Mouse (Mus musculus) thymus, postnatal 0 days (tissue): Measurements from ENCODE around the gene Hdac10. TPM values are rescaled to one million over a fixed set of nuclear protein-coding genes. Genes with fewer than 3 reads are reported as not detected.
A peak's percentile ranks its signal among the peaks of the same experiment; 100 is the strongest.

Source experiments
- DNase-seq: peaks from one replicate; pipeline ENCODE4 v3.0.0-alpha.2; 2015; ENCODE audit warnings: low spot score
- microRNA-seq: library from miRNA; unstranded; fragments of <30 nt; microRNA quantifications from one replicate; pipeline ENCODE4, GENCODE M21; 2016; ENCODE audit warnings: borderline number of aligned reads
- polyA plus RNA-seq: library from polyadenylated mRNA; unstranded; fragments of >200 nt; fragmentation: Nextera tagmentation; extraction: Ambion mirVana; gene quantifications from 2 replicates; pipeline ENCODE4 v1.2.1, GENCODE M21; 2015

The Hdac10 gene
- polyA plus RNA-seq, 1 experiment from 2014 or later, result 17.7 TPM

GRCm38 (mm10) chr15:89075478-89076147, 52.9 kb downstream of the Hdac10 start:
- DNase-seq, result peak; percentile 90

GRCm38 (mm10) chr15:89074613-89075477, 53.7 kb downstream of the Hdac10 start, which contains the start of gene Trabd:
TSS of gene Trabd (plus strand) at chr15:89075124.
- DNase-seq, result peak; percentile 17

DNA sequence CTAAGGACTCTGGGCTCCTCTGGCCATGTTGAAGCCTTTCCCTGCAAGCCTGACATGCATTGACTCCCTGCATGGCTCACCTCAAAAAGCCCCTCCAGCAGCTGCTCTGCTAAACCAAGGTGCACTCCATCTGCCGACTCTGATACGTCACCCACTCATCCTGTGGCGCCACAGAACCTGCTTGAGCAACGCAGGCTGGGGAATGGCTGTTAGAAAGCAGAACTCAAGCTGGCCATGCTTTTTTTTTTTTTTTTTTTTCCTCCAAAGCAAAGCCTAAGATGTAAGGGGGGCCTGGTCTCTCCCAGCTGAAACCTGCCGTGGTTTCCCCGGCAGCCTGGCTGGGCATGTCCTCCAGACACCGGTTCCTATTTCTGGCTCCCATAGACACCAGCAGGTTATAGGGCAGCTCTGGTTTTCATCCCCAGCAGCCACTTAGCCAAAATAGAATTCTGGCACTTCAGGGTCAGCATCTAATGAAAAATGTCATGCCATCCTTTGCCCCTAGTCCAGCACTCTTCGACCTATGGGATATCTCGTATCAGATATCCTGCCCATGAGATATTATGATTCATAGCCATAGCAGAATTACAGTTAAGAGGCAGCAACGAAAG, 54.4 kb downstream of the Hdac10 start:
- no peak for DNase-seq

Small RNA genes lying within 50 kb of the gene (microRNA-seq; reads per million reads assigned to microRNA genes)
- not detected for gene Mir7118

Other genes with a start within 250 kb of the Hdac10 start
- gene Ttll8, start 174.3 kb downstream of the Hdac10 start, polyA plus RNA-seq, result not detected in 2 replicates
- gene Mlc1, start 149.7 kb downstream of the Hdac10 start, polyA plus RNA-seq, result 0.08 TPM in 1 of 2 replicates, not detected in the other
- 0.22 TPM in 1 of 2 replicates, not detected in the other for gene Mov10l1, start 145.8 kb downstream of the Hdac10 start, polyA plus RNA-seq
- 0.04 and 0.06 TPM in 2 replicates for gene Panx2, start 69.0 kb downstream of the Hdac10 start, polyA plus RNA-seq
- 40.1 and 42.2 TPM in 2 replicates for gene Trabd, start 53.6 kb downstream of the Hdac10 start, polyA plus RNA-seq
- gene Selenoo, start 39.6 kb downstream of the Hdac10 start, polyA plus RNA-seq, result 17.1 and 18.1 TPM in 2 replicates
- 9.8 and 12.5 TPM in 2 replicates for gene Tubgcp6, start 5.6 kb downstream of the Hdac10 start, polyA plus RNA-seq
- 1.2 TPM in 2 replicates for gene Mapk12, start 12.0 kb upstream of the Hdac10 start, polyA plus RNA-seq
- gene Mapk11, start 20.9 kb upstream of the Hdac10 start, polyA plus RNA-seq, result 4.9 and 5.6 TPM in 2 replicates
- 19.0 and 19.4 TPM in 2 replicates for gene Plxnb2, start 52.1 kb upstream of the Hdac10 start, polyA plus RNA-seq
- gene Dennd6b, start 67.8 kb upstream of the Hdac10 start, polyA plus RNA-seq, result 13.5 and 14.2 TPM in 2 replicates
- 30.8 and 38.2 TPM in 2 replicates for gene Ppp6r2, start 82.9 kb upstream of the Hdac10 start, polyA plus RNA-seq
- gene Sbf1, start 186.6 kb upstream of the Hdac10 start, polyA plus RNA-seq, result 50.2 and 68.3 TPM in 2 replicates
- gene Adm2, start 194.0 kb upstream of the Hdac10 start, polyA plus RNA-seq, result 0.57 and 0.75 TPM in 2 replicates
- not detected in 2 replicates for gene Miox, start 205.7 kb upstream of the Hdac10 start, polyA plus RNA-seq
- gene Lmf2, start 227.0 kb upstream of the Hdac10 start, polyA plus RNA-seq, result 40.5 and 42.9 TPM in 2 replicates
- gene Ncaph2, start 227.0 kb upstream of the Hdac10 start, polyA plus RNA-seq, result 175 and 195 TPM in 2 replicates
- gene Sco2, start 245.1 kb upstream of the Hdac10 start, polyA plus RNA-seq, result 9.0 and 9.2 TPM in 2 replicates
- 1.9 and 2.1 TPM in 2 replicates for gene Tymp, start 248.3 kb upstream of the Hdac10 start, polyA plus RNA-seq